Comparison of ENCODE assay signal across 8 mouse cellular contexts in the genomic region with DNA sequence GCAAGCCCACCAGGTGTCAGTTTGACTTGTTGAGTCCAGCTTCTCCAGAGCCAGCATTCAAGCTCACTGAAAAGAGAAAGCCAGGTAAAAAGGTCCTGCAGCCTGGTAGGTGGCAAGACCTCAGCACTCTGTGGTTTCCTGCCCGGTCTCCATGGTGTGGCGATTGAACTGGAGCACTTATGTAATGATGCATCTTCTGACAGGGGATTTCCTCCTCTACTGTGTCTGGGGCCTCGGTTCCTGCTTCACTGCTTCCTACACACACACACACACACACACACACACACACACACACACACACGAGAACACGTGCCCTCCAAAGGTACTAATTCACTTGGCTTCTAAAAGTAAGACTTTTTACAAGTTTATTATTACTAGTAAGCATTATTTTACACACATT. TPM values are rescaled to one million over a fixed set of nuclear protein-coding genes. Genes with fewer than 3 reads are reported as not detected.
A peak's percentile ranks its signal among the peaks of the same experiment; 100 is the strongest.
DNase-seq lines count a peak whose midpoint lies in the region.

No protein-coding gene starts in this region.

- peak; percentile 42 for DNase-seq in gastrocnemius, postnatal 25 days
- no peak for DNase-seq in gastrocnemius, adult 8-10 months (ENCODE audit: low spot score in 2 of 2)
- peak; percentile 90 for DNase-seq in T-cell, adult 2 months (ENCODE audit: low spot score)
- DNase-seq in induced T-regulatory cell, adult 2 months (ENCODE audit: low read depth) = peak; percentile 89
- peak; percentile 57 for DNase-seq in lung, postnatal 14 days
- DNase-seq in thymus, postnatal 36 days = peak; percentile 68 to 74
- DNase-seq in right cerebral cortex, postnatal 4 days = no peak
- DNase-seq in ovary, postnatal 10 days (ENCODE audit: low spot score) = no peak

RNA-seq across cellular contexts. Expression of a gene that starts 2.6 kb away (rescaled TPM):
- 10 to 100 TPM; 26.7 to 28.1 TPM for total RNA-seq in gastrocnemius, postnatal 25 days (2021)
- total RNA-seq in gastrocnemius, adult 8-10 months (2022) = 10 to 100 TPM; 39.3 to 51.9 (median 44.3) TPM

RNA-seq across cellular contexts. Expression of a gene that starts 32.4 kb away (rescaled TPM):
- total RNA-seq in gastrocnemius, postnatal 25 days (2021) = not detected
- not detected for total RNA-seq in gastrocnemius, adult 8-10 months (2022)

Comparison
In these comparisons a context has a peak if more than half of its experiments do, and no peak if none do; other contexts are left out.
1. DNase-seq: peak in gastrocnemius, postnatal 25 days (single experiment), T-cell, adult 2 months (single experiment), induced T-regulatory cell, adult 2 months (single experiment), lung, postnatal 14 days (single experiment) and thymus, postnatal 36 days (2 of 2); none in gastrocnemius, adult 8-10 months (0 of 2), right cerebral cortex, postnatal 4 days (single experiment) and ovary, postnatal 10 days (single experiment).